Mouse (Mus musculus): ENCODE results near the gene Mas1.
A peak's percentile ranks its signal among the peaks of the same experiment; 100 is the strongest.

Mas1 gene

GRCm38 (mm10) chr17:12830351-12830750, 37.6 kb downstream of the Mas1 start:
- no peak for DNase-seq (ENCODE audit: low spot score)

- DNase-seq (ENCODE audit: low spot score), result no peak
These were observed 52.1 kb downstream of the Mas1 start for GRCm38 (mm10) chr17:12815885-12816284.

- no peak for DNase-seq (ENCODE audit: low spot score)
These were observed 53.4 kb downstream of the Mas1 start for GRCm38 (mm10) chr17:12814502-12814901.

GRCm38 (mm10) chr17:12810973-12811303, 57.0 kb downstream of the Mas1 start:
- no peak for DNase-seq (ENCODE audit: low spot score)

GRCm38 (mm10) chr17:12810103-12810972, 57.6 kb downstream of the Mas1 start:
- DNase-seq (ENCODE audit: low spot score), result peak; percentile 59

- no peak for DNase-seq (ENCODE audit: low spot score)
These were observed 59.1 kb downstream of the Mas1 start for GRCm38 (mm10) chr17:12808851-12809250.

- no peak for DNase-seq (ENCODE audit: low spot score)
These were observed 63.1 kb downstream of the Mas1 start for GRCm38 (mm10) chr17:12804584-12805445.

- no peak for DNase-seq (ENCODE audit: low spot score)
These were observed 65.9 kb downstream of the Mas1 start for GRCm38 (mm10) chr17:12801861-12802540.

- no peak for DNase-seq (ENCODE audit: low spot score)
These were observed 68.3 kb downstream of the Mas1 start for GRCm38 (mm10) chr17:12799368-12800275.

- DNase-seq (ENCODE audit: low spot score), result no peak
These were observed 69.4 kb downstream of the Mas1 start for GRCm38 (mm10) chr17:12798571-12798970.

GRCm38 (mm10) chr17:12797427-12798029, 70.4 kb downstream of the Mas1 start:
- DNase-seq (ENCODE audit: low spot score), result no peak

- DNase-seq (ENCODE audit: low spot score), result no peak
These were observed 71.3 kb downstream of the Mas1 start for GRCm38 (mm10) chr17:12796633-12797032.

GRCm38 (mm10) chr17:12793660-12794406, 74.1 kb downstream of the Mas1 start:
- no peak for DNase-seq (ENCODE audit: low spot score)

GRCm38 (mm10) chr17:12792422-12793206, 75.3 kb downstream of the Mas1 start:
- no peak for DNase-seq (ENCODE audit: low spot score)

- no peak for DNase-seq (ENCODE audit: low spot score)
These were observed 76.5 kb downstream of the Mas1 start for GRCm38 (mm10) chr17:12791420-12791819.

- DNase-seq (ENCODE audit: low spot score), result no peak
These were observed 76.9 kb downstream of the Mas1 start for GRCm38 (mm10) chr17:12791079-12791406.
